Mouse (Mus musculus) liver, adult 2 months (tissue): ENCODE data around the gene Nck2.

Experiments
- CTCF ChIP-seq: fragments of 200-500 bp; IDR thresholded peaks from 2 replicates; pipeline ENCODE4 v1.5.1; 2011; ENCODE audit warnings: low read depth, low read length, control low read depth
- POLR2A ChIP-seq: fragments of 200-500 bp; IDR thresholded peaks from 2 replicates; pipeline ENCODE4 v1.6.1; 2011; ENCODE audit warnings: low read length, control low read depth; ENCODE audit not compliant: insufficient read depth; ENCODE audit errors: extremely low read depth

GRCm38 (mm10) chr1:43536266-43536665, 91.9 kb downstream of the Nck2 start:
- TF ChIP-seq CTCF (no peak), POLR2A (no peak)
